Mouse (Mus musculus): ENCODE measurements around the gene Eef1a1. TPM values are rescaled to one million over a fixed set of nuclear protein-coding genes. Genes with fewer than 3 reads are reported as not detected.

The Eef1a1 gene
- polyA plus RNA-seq, 2 experiments, result 2,316 to 4,315 TPM

DNA sequence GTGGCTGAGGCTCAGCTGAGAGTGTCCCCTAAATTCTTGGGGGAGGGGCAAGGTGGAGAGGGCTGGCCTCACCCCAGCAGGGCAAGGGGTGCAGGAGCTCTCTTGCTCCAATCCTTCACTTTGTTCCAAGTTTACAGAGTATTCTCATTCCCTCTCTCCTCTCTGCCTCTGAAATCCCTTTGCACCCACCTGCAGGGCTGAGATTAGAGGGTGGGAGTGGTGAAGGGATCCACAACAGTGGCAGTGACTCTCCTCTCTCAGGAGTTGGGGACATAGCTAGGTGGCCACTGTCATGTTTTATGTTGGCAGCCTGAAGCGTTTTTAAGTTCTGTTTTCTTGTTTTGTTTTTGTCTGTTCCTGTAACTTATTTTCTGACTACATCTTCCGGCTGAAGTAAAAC is 59.4 kb downstream of the Eef1a1 start:
- no peaks in the 10 kb centered on the region for H3K9me3 ChIP-seq (ENCODE audit: control insufficient read depth, low read length)
- no peak for ATAC-seq (ENCODE audit: insufficient read depth)
- H3K9ac ChIP-seq (replicated peaks), result no peak overlapping the region
- no peaks in the 10 kb centered on the region for H3K36me3 ChIP-seq (replicated peaks; ENCODE audit: control insufficient read depth, insufficient read depth, low read depth)
- H3K4me1 ChIP-seq (replicated peaks; ENCODE audit: control insufficient read depth in 2 of 2, insufficient read depth in 2 of 2, low read length in 1 of 2), result peaks cover 0 to 6% of the 10 kb centered on the region in 2 experiments; a peak in 2 of 4 replicates
- H3K4me2 ChIP-seq (ENCODE audit: low read depth), result no peak overlapping the region
- H3K27ac ChIP-seq, result no peak overlapping the region
- H3K4me3 ChIP-seq (ENCODE audit: insufficient read depth in 1 of 2, low read depth in 2 of 2, low read length in 2 of 2), result no peak overlapping the region
- TF ChIP-seq CTCF (IDR thresholded peaks at IDR 0.05; ENCODE audit: low read depth) (no peak), EP300 (IDR thresholded peaks at IDR 0.05; ENCODE audit: low read depth) (no peak)
- no peak for DNase-seq (ENCODE audit: low read depth in 3 of 3, low spot score in 3 of 3)
- no peaks in the 10 kb centered on the region for H3K27me3 ChIP-seq (ENCODE audit: control insufficient read depth, insufficient read depth, low read length)
- WGBS (ENCODE audit: insufficient replicate concordance), result 57% methylated on average over 2 of the region's 2 CpGs

DNA sequence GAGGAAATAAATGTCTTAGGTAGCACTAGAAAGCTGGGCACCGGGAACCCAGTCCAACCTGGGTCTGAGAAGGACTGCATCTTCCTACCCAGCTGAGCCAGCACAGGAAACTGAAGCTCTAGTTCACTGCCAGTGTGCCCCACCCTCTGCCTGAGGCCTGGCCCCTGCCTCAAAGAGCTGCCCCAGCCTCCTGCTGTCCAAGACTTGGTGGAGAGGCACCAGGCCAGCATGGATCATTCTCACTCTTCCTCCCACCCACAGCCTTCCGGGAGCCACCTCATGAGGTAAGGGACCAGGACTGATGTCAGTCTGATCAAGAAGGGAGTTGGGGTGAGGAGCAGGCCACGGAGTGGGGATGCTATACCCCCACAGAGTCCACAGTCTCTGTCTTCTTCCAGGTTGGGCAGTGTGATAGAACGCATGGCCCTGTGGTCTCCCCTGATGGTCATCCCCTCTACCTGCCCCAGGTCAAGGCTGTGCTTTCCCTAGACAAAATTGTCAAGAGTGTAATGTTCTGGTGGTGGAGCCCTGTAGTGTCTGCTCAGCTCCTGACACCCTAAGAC is 60.0 kb downstream of the Eef1a1 start:
- ATAC-seq (ENCODE audit: insufficient read depth), result no peak
- peaks cover 0 to 6% of the 10 kb centered on the region in 2 experiments; a peak in 2 of 4 replicates for H3K4me1 ChIP-seq (replicated peaks; ENCODE audit: control insufficient read depth in 2 of 2, insufficient read depth in 2 of 2, low read length in 1 of 2)
- H3K4me2 ChIP-seq (ENCODE audit: low read depth), result no peak overlapping the region
- no peak overlapping the region for H3K9ac ChIP-seq (replicated peaks)
- DNase-seq (ENCODE audit: low read depth in 3 of 3, low spot score in 3 of 3), result no peak
- H3K36me3 ChIP-seq (replicated peaks; ENCODE audit: control insufficient read depth, insufficient read depth, low read depth), result no peaks in the 10 kb centered on the region
- H3K4me3 ChIP-seq (ENCODE audit: insufficient read depth in 1 of 2, low read depth in 2 of 2, low read length in 2 of 2), result no peak overlapping the region
- H3K27me3 ChIP-seq (ENCODE audit: control insufficient read depth, insufficient read depth, low read length), result no peaks in the 10 kb centered on the region
- H3K9me3 ChIP-seq (ENCODE audit: control insufficient read depth, low read length), result no peaks in the 10 kb centered on the region
- no peak overlapping the region for H3K27ac ChIP-seq
- no peak for TF ChIP-seq CTCF (IDR thresholded peaks at IDR 0.05; ENCODE audit: low read depth)
- TF ChIP-seq EP300 (IDR thresholded peaks at IDR 0.05; ENCODE audit: low read depth), result no peak
- WGBS (ENCODE audit: insufficient replicate concordance), result 62% methylated on average over 4 of the region's 4 CpGs

Small RNAs within 50 kb of the gene (microRNA-seq; reads per million reads assigned to microRNA genes)
- gene Gm26377, result not detected

Other genes starting within 250 kb of the Eef1a1 start
- not detected in 2 replicates for gene Gm3776, start 232.0 kb downstream of the Eef1a1 start, polyA plus RNA-seq (2012; rRNA removed)
- gene Gm3776, start 232.0 kb downstream of the Eef1a1 start, polyA plus RNA-seq (2014; fragmentation: Nextera tagmentation; extraction: Ambion mirVana), result not detected in 2 replicates
- gene Gm10639, start 199.2 kb downstream of the Eef1a1 start, polyA plus RNA-seq (2012; rRNA removed), result not detected in 2 replicates
- gene Gm10639, start 199.2 kb downstream of the Eef1a1 start, polyA plus RNA-seq (2014; fragmentation: Nextera tagmentation; extraction: Ambion mirVana), result not detected in 2 replicates
- not detected in 2 replicates for gene Omt2a, start 174.4 kb downstream of the Eef1a1 start, polyA plus RNA-seq (2012; rRNA removed)
- gene Omt2a, start 174.4 kb downstream of the Eef1a1 start, polyA plus RNA-seq (2014; fragmentation: Nextera tagmentation; extraction: Ambion mirVana), result not detected in 2 replicates
- gene Omt2b, start 161.6 kb downstream of the Eef1a1 start, polyA plus RNA-seq (2012; rRNA removed), result not detected in 2 replicates
- not detected in 2 replicates for gene Omt2b, start 161.6 kb downstream of the Eef1a1 start, polyA plus RNA-seq (2014; fragmentation: Nextera tagmentation; extraction: Ambion mirVana)
- gene Gsta2, start 133.4 kb downstream of the Eef1a1 start, polyA plus RNA-seq (2012; rRNA removed), result 0.05 and 0.07 TPM in 2 replicates
- 0.29 and 0.43 TPM in 2 replicates for gene Gsta2, start 133.4 kb downstream of the Eef1a1 start, polyA plus RNA-seq (2014; fragmentation: Nextera tagmentation; extraction: Ambion mirVana)
- not detected in 2 replicates for gene Dppa5a, start 121.0 kb downstream of the Eef1a1 start, polyA plus RNA-seq (2012; rRNA removed)
- gene Dppa5a, start 121.0 kb downstream of the Eef1a1 start, polyA plus RNA-seq (2014; fragmentation: Nextera tagmentation; extraction: Ambion mirVana), result not detected in 2 replicates
- 0.02 TPM in 1 of 2 replicates, not detected in the other for gene Ooep, start 110.4 kb downstream of the Eef1a1 start, polyA plus RNA-seq (2012; rRNA removed)
- gene Ooep, start 110.4 kb downstream of the Eef1a1 start, polyA plus RNA-seq (2014; fragmentation: Nextera tagmentation; extraction: Ambion mirVana), result 0.09 TPM in 1 of 2 replicates, not detected in the other
- 0.02 TPM in 1 of 2 replicates, not detected in the other for gene Ddx43, start 93.4 kb downstream of the Eef1a1 start, polyA plus RNA-seq (2012; rRNA removed)
- gene Ddx43, start 93.4 kb downstream of the Eef1a1 start, polyA plus RNA-seq (2014; fragmentation: Nextera tagmentation; extraction: Ambion mirVana), result not detected in 2 replicates
- gene Cgas, start 45.9 kb downstream of the Eef1a1 start, polyA plus RNA-seq (2012; rRNA removed), result 0.66 and 1.0 TPM in 2 replicates
- 0.62 and 0.66 TPM in 2 replicates for gene Cgas, start 45.9 kb downstream of the Eef1a1 start, polyA plus RNA-seq (2014; fragmentation: Nextera tagmentation; extraction: Ambion mirVana)
- gene Mto1, start 40.9 kb downstream of the Eef1a1 start, polyA plus RNA-seq (2012; rRNA removed), result 11.5 and 14.0 TPM in 2 replicates
- gene Mto1, start 40.9 kb downstream of the Eef1a1 start, polyA plus RNA-seq (2014; fragmentation: Nextera tagmentation; extraction: Ambion mirVana), result 17.7 and 20.4 TPM in 2 replicates
- 0.15 TPM in 2 replicates for gene Gm17324, start 40.4 kb downstream of the Eef1a1 start, polyA plus RNA-seq (2012; rRNA removed)
- gene Gm17324, start 40.4 kb downstream of the Eef1a1 start, polyA plus RNA-seq (2014; fragmentation: Nextera tagmentation; extraction: Ambion mirVana), result 0.55 and 0.63 TPM in 2 replicates
- gene Slc17a5, start 98.9 kb upstream of the Eef1a1 start, polyA plus RNA-seq (2012; rRNA removed), result 1.7 and 2.4 TPM in 2 replicates
- 3.2 and 3.8 TPM in 2 replicates for gene Slc17a5, start 98.9 kb upstream of the Eef1a1 start, polyA plus RNA-seq (2014; fragmentation: Nextera tagmentation; extraction: Ambion mirVana)
- 0.05 and 0.07 TPM in 2 replicates for gene Cd109, start 126.4 kb upstream of the Eef1a1 start, polyA plus RNA-seq (2012; rRNA removed)
- gene Cd109, start 126.4 kb upstream of the Eef1a1 start, polyA plus RNA-seq (2014; fragmentation: Nextera tagmentation; extraction: Ambion mirVana), result 0.03 and 0.06 TPM in 2 replicates